Mouse (Mus musculus): Measurements from ENCODE around the gene Dnaja2.

DNA sequence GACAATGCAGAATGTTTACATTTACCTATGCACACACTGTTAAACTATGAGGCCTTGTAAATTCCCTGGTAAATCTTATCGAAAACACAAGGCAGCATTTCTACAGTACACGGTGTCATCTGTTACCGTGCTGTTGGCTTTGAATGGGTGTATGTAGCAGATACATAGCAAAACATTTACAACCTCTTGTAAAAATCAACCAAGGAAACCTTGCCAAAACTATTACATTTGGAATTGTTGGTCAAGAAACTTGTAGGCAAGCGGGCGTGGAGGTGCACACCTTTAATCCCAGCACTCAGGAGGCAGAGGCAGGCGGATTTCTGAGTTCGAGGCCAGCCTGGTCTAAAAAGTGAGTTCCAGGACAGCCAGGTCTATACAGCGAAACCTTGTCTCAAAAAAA lies 8.2 kb upstream of the Dnaja2 start:
- TF ChIP-seq POLR2A (IDR thresholded peaks at IDR 0.05; ENCODE audit: borderline replicate concordance, insufficient read depth, low read length): no peak
- no peak for TF ChIP-seq CTCF (IDR thresholded peaks at IDR 0.05; ENCODE audit: borderline replicate concordance, insufficient read depth, low read depth, low read length)
